Comparison of ENCODE assay signal across 16 mouse cellular contexts in the genomic region with DNA sequence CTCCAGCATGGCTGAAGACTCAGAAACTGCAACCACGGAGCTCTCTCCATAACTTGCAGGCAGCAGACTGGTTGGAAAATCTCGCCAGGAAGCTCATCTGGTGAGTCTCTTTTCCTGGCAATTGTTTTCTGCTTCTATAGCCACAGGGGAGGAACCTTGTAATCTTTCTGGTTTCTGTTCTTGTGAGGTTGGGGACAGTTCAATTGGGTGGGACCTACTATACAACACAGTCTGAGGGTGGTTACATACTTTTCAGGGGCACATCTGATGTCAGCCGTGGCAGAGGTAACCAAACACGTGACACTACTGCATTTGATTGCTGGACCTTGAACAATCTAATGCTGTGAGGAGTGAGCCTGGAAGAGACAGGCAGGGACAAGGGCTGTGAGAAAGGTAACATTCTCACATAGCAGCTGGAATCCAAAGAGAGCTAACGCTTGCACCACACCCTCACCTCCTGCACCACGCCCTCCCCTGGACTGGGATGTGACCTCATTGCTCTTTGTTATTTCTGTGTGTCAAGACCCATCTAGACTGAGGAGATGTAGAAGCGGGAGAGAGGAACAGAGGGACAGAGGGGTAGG.
A peak's percentile ranks its signal among the peaks of the same experiment; 100 is the strongest.
DNase-seq lines count a peak whose midpoint lies in the region; ATAC-seq and TF ChIP-seq lines count a peak whose summit lies in the region.
"Had no signal": no experiment of that assay in that cellular context is flagged by ENCODE, and none has a peak within 500 bp of the region (broad histone marks: within the 10 kb centered on the region; RNA-seq: fewer than 3 reads in every experiment).

No protein-coding gene starts in this region.

- no peak overlapping the region for H3K4me3 ChIP-seq in kidney, embryonic 16.5 days (ENCODE audit: low read length)
- no peak overlapping the region for H3K4me3 ChIP-seq in heart, embryonic 10.5 days
- no peak overlapping the region for H3K4me3 ChIP-seq in intestine, embryonic 15.5 days (replicated peaks)
- no peak overlapping the region for H3K4me3 ChIP-seq in midbrain, embryonic 15.5 days
- H3K4me3 ChIP-seq: limb, embryonic 12.5 days; liver, embryonic 15.5 days; neural tube, embryonic 15.5 days had no signal

- in situ Hi-C loops in Patski (cut with MboI; ENCODE audit: low pct_unique_long_range_greater_than_20kb): no loop called here

- no peak for DNase-seq in kidney, adult 8-10 months
- DNase-seq in Patski (ENCODE audit: low read depth, low spot score): no peak
- no peak for DNase-seq in heart, embryonic 10.5 days (ENCODE audit: low spot score)
- DNase-seq in spleen, postnatal 4 days (ENCODE audit: low spot score in 2 of 2): no peak
- DNase-seq in right cerebral cortex, postnatal 25 days: no peak
- DNase-seq: cerebellum, adult 18-20 months; forebrain, postnatal 0 days; gastrocnemius, postnatal 36 days; kidney, postnatal 14 days had no signal

- no peak overlapping the region for H3K9ac ChIP-seq in kidney, embryonic 16.5 days (replicated peaks; ENCODE audit: low read length)
- H3K9ac ChIP-seq in intestine, embryonic 15.5 days: no peak overlapping the region
- H3K9ac ChIP-seq in midbrain, embryonic 15.5 days: no peak overlapping the region
- H3K9ac ChIP-seq: forebrain, postnatal 0 days; hindbrain, embryonic 14.5 days; limb, embryonic 12.5 days; liver, embryonic 15.5 days; neural tube, embryonic 15.5 days had no signal

- H3K4me1 ChIP-seq in kidney, embryonic 16.5 days (ENCODE audit: insufficient read depth, low read length): no peaks in the 10 kb centered on the region
- H3K4me1 ChIP-seq in heart, embryonic 10.5 days: 0 out of 2 replicates have a peak, but pooled peaks cover 6% of the 10 kb centered on the region
- no peaks in the 10 kb centered on the region for H3K4me1 ChIP-seq in intestine, embryonic 15.5 days (replicated peaks)
- no peaks in the 10 kb centered on the region for H3K4me1 ChIP-seq in midbrain, embryonic 15.5 days
- H3K4me1 ChIP-seq: limb, embryonic 12.5 days; liver, embryonic 15.5 days; neural tube, embryonic 15.5 days had no signal

- 54% methylated on average over 7 of the region's 7 CpGs for WGBS in kidney, embryonic 16.5 days
- WGBS in heart, embryonic 10.5 days: 67% methylated on average over 7 of the region's 7 CpGs
- WGBS in intestine, embryonic 15.5 days: 68% methylated on average over 7 of the region's 7 CpGs
- WGBS in midbrain, embryonic 15.5 days: 85% methylated on average over 7 of the region's 7 CpGs

- POLR2A ChIA-PET in Patski (lab: Charles Lee): no interaction called here

- TF ChIP-seq CTCF in Patski (IDR thresholded peaks at IDR 0.05): no peak

- no peaks in the 10 kb centered on the region for H3K27me3 ChIP-seq in kidney, embryonic 16.5 days (ENCODE audit: insufficient read depth, low read length)
- H3K27me3 ChIP-seq in Patski: no peaks in the 10 kb centered on the region
- H3K27me3 ChIP-seq in heart, embryonic 10.5 days (ENCODE audit: insufficient read depth, poor library complexity, severe bottlenecking): no peaks in the 10 kb centered on the region
- no peaks in the 10 kb centered on the region for H3K27me3 ChIP-seq in intestine, embryonic 15.5 days (replicated peaks)
- no peaks in the 10 kb centered on the region for H3K27me3 ChIP-seq in midbrain, embryonic 15.5 days (replicated peaks)
- H3K27me3 ChIP-seq: limb, embryonic 12.5 days; liver, embryonic 15.5 days; neural tube, embryonic 15.5 days had no signal

- H3K4me2 ChIP-seq in kidney, embryonic 16.5 days (replicated peaks; ENCODE audit: low read depth, low read length): no peak overlapping the region
- H3K4me2 ChIP-seq in intestine, embryonic 15.5 days (replicated peaks): no peak overlapping the region
- no peak overlapping the region for H3K4me2 ChIP-seq in midbrain, embryonic 15.5 days
- H3K4me2 ChIP-seq: hindbrain, embryonic 14.5 days; limb, embryonic 12.5 days; liver, embryonic 15.5 days; neural tube, embryonic 15.5 days had no signal

- no peaks in the 10 kb centered on the region for H3K36me3 ChIP-seq in kidney, embryonic 16.5 days (ENCODE audit: insufficient read depth, low read length)
- no peaks in the 10 kb centered on the region for H3K36me3 ChIP-seq in heart, embryonic 10.5 days
- H3K36me3 ChIP-seq in intestine, embryonic 15.5 days: no peaks in the 10 kb centered on the region
- H3K36me3 ChIP-seq in midbrain, embryonic 15.5 days (replicated peaks): no peaks in the 10 kb centered on the region
- H3K36me3 ChIP-seq: limb, embryonic 12.5 days; liver, embryonic 15.5 days; neural tube, embryonic 15.5 days had no signal

- no peak overlapping the region for H3K27ac ChIP-seq in kidney, embryonic 16.5 days (ENCODE audit: low read length)
- 0 out of 2 replicates have a peak overlapping the region, but pooled peaks have one; percentile 16 for H3K27ac ChIP-seq in heart, embryonic 10.5 days
- no peak overlapping the region for H3K27ac ChIP-seq in intestine, embryonic 15.5 days
- H3K27ac ChIP-seq in midbrain, embryonic 15.5 days: no peak overlapping the region
- H3K27ac ChIP-seq: hindbrain, embryonic 14.5 days; limb, embryonic 12.5 days; liver, embryonic 15.5 days; neural tube, embryonic 15.5 days had no signal

- CTCF ChIA-PET in Patski (lab: Charles Lee): no interaction called here

- peak; percentile 61; the same call in 1 of the 2 replicates for ATAC-seq in kidney, embryonic 16.5 days (ENCODE audit: low FRiP score, low TSS enrichment)
- ATAC-seq in Patski: peak; percentile 42
- ATAC-seq in intestine, embryonic 15.5 days: peak; percentile 70
- no peak for ATAC-seq in midbrain, embryonic 15.5 days (replicated peaks)
- ATAC-seq: forebrain, postnatal 0 days had no signal

- peaks cover 3% of the 10 kb centered on the region; the same call in 1 of the 2 replicates for H3K9me3 ChIP-seq in kidney, embryonic 16.5 days (ENCODE audit: low read length)
- H3K9me3 ChIP-seq in heart, embryonic 10.5 days: no peaks in the 10 kb centered on the region
- H3K9me3 ChIP-seq in intestine, embryonic 15.5 days: no peaks in the 10 kb centered on the region
- H3K9me3 ChIP-seq in midbrain, embryonic 15.5 days: no peaks in the 10 kb centered on the region
- H3K9me3 ChIP-seq: limb, embryonic 12.5 days; liver, embryonic 15.5 days had no signal
